Mouse (Mus musculus): ENCODE data around the gene Msantd2. TPM values are rescaled to one million over a fixed set of nuclear protein-coding genes. Genes with fewer than 3 reads are reported as not detected.

Msantd2 gene
- 64.3 TPM for polyA plus RNA-seq (2014; fragmentation: Illumina TruSeq; extraction: RNeasy Lipid Tissue Mini Kit (QIAGEN cat#74804); ENCODE audit: low read depth, low replicate concordance)

GRCm38 (mm10) chr9:37488611-37489396 is at the start of gene Msantd2:
Gene Msantd2 (plus strand): TSS chr9:37489319.

GRCm38 (mm10) chr9:37527396-37528224 is 38.5 kb downstream of the Msantd2 start, which contains the start of gene Esam:
Gene Esam (plus strand): TSS chr9:37528078.

GRCm38 (mm10) chr9:37539170-37540025 is 50.3 kb downstream of the Msantd2 start, which contains the start of gene Vsig2:
Gene Vsig2 (plus strand): TSS chr9:37539255.

GRCm38 (mm10) chr9:37552536-37553293 is 63.6 kb downstream of the Msantd2 start, which contains the start of gene Nrgn:
Gene Nrgn (minus strand): TSS chr9:37552904.

GRCm38 (mm10) chr9:37554838-37555748 is 66.0 kb downstream of the Msantd2 start, which contains the start of gene Siae:
Gene Siae (plus strand): TSS chr9:37555698.

Other genes with a start within 250 kb of the Msantd2 start
- gene Slc37a2, start 233.6 kb upstream of the Msantd2 start, polyA plus RNA-seq (2014; fragmentation: Illumina TruSeq; extraction: RNeasy Lipid Tissue Mini Kit (QIAGEN cat#74804); ENCODE audit: low read depth, low replicate concordance), result 347 TPM
- gene Ccdc15, start 140.9 kb upstream of the Msantd2 start, polyA plus RNA-seq (2014; fragmentation: Illumina TruSeq; extraction: RNeasy Lipid Tissue Mini Kit (QIAGEN cat#74804); ENCODE audit: low read depth, low replicate concordance), result 5.7 TPM
- 0.82 TPM for gene Hepacam, start 122.0 kb upstream of the Msantd2 start, polyA plus RNA-seq (2014; fragmentation: Illumina TruSeq; extraction: RNeasy Lipid Tissue Mini Kit (QIAGEN cat#74804); ENCODE audit: low read depth, low replicate concordance)
- gene Robo4, start 87.4 kb upstream of the Msantd2 start, polyA plus RNA-seq (2014; fragmentation: Illumina TruSeq; extraction: RNeasy Lipid Tissue Mini Kit (QIAGEN cat#74804); ENCODE audit: low read depth, low replicate concordance), result 1.5 TPM
- gene Robo3, start 56.1 kb upstream of the Msantd2 start, polyA plus RNA-seq (2014; fragmentation: Illumina TruSeq; extraction: RNeasy Lipid Tissue Mini Kit (QIAGEN cat#74804); ENCODE audit: low read depth, low replicate concordance), result not detected
- 7.3 TPM for gene Esam, start 38.8 kb downstream of the Msantd2 start, polyA plus RNA-seq (2014; fragmentation: Illumina TruSeq; extraction: RNeasy Lipid Tissue Mini Kit (QIAGEN cat#74804); ENCODE audit: low read depth, low replicate concordance)
- 2.4 TPM for gene Vsig2, start 49.9 kb downstream of the Msantd2 start, polyA plus RNA-seq (2014; fragmentation: Illumina TruSeq; extraction: RNeasy Lipid Tissue Mini Kit (QIAGEN cat#74804); ENCODE audit: low read depth, low replicate concordance)
- 0.50 TPM for gene Nrgn, start 63.6 kb downstream of the Msantd2 start, polyA plus RNA-seq (2014; fragmentation: Illumina TruSeq; extraction: RNeasy Lipid Tissue Mini Kit (QIAGEN cat#74804); ENCODE audit: low read depth, low replicate concordance)
- gene Siae, start 66.4 kb downstream of the Msantd2 start, polyA plus RNA-seq (2014; fragmentation: Illumina TruSeq; extraction: RNeasy Lipid Tissue Mini Kit (QIAGEN cat#74804); ENCODE audit: low read depth, low replicate concordance), result 29.7 TPM
- gene Spa17, start 124.4 kb downstream of the Msantd2 start, polyA plus RNA-seq (2014; fragmentation: Illumina TruSeq; extraction: RNeasy Lipid Tissue Mini Kit (QIAGEN cat#74804); ENCODE audit: low read depth, low replicate concordance), result 9.0 TPM
- gene Tbrg1, start 168.0 kb downstream of the Msantd2 start, polyA plus RNA-seq (2014; fragmentation: Illumina TruSeq; extraction: RNeasy Lipid Tissue Mini Kit (QIAGEN cat#74804); ENCODE audit: low read depth, low replicate concordance), result 44.5 TPM
- not detected for gene Panx3, start 179.9 kb downstream of the Msantd2 start, polyA plus RNA-seq (2014; fragmentation: Illumina TruSeq; extraction: RNeasy Lipid Tissue Mini Kit (QIAGEN cat#74804); ENCODE audit: low read depth, low replicate concordance)
- gene Olfr160, start 226.9 kb downstream of the Msantd2 start, polyA plus RNA-seq (2014; fragmentation: Illumina TruSeq; extraction: RNeasy Lipid Tissue Mini Kit (QIAGEN cat#74804); ENCODE audit: low read depth, low replicate concordance), result not detected

Data from sigmoid colon, adult 10 weeks (tissue).